Mouse (Mus musculus): ENCODE results near the gene Tln1. TPM values are rescaled to one million over a fixed set of nuclear protein-coding genes. Genes with fewer than 3 reads are reported as not detected.
"Not testable (repeated sequence)": the region's sequence is repeated elsewhere in the genome, so short reads cannot be mapped to it uniquely, and the experiment has no call there.

Tln1 gene
- polyA plus RNA-seq, 1 experiment from 2014 or later, result 51.1 TPM

DNA sequence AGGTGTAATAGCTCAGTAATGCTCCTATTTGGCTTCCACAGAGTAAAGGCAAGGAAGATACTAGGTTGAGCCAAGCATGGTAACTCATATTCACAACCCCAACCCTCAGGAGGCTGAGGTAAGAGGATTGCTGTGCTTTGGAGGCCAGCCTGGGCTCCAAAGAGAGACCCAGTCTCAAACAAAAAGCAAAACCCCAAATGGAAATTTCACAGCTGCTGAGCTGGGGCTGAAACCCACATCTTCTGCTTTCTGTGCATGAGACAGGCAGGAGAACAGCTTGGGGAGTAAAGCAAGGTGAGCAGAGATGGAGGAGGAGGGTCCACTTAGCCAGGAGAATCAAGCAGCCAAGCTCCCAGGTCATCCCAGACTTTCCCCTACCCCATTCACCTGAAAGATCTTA lies 8.6 kb downstream of the Tln1 start:
- DNase-seq (ENCODE audit: low spot score), result no peak
- H3K9me3 ChIP-seq (replicated peaks), result no peaks in the 10 kb centered on the region
- no peak overlapping the region for H3K4me3 ChIP-seq
- H3K36me3 ChIP-seq, result peaks cover 93% of the 10 kb centered on the region
- H3K27me3 ChIP-seq (ENCODE audit: low read depth, poor library complexity, severe bottlenecking), result no peaks in the 10 kb centered on the region
- H3K27ac ChIP-seq, result no peak overlapping the region
- H3K4me1 ChIP-seq, result peaks cover 18% of the 10 kb centered on the region

DNA sequence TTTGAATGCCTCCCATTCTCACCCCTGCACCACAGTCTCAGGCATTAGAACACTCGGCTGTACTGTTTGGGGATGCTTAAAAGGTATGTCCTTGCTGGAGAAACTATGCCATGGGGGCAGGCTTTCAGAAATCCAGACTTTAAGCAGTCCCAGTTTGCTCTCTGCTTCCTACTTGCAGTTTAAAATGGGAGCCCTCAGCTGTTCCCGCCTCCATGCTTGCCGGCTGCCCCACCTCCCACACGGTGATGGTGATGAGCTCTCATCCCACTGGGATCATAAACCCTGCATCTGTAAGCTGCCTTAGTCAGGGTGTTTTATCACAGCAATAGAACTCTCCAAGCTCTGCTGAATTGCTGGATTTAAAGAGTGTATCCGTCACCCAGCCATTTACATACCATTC lies 10.1 kb downstream of the Tln1 start:
- whole genome bisulfite sequencing, result 93% methylated on average over 5 of the region's 5 CpGs
- H3K27ac ChIP-seq, result no peak overlapping the region
- no peak overlapping the region for H3K4me3 ChIP-seq
- H3K27me3 ChIP-seq (ENCODE audit: low read depth, poor library complexity, severe bottlenecking), result no peaks in the 10 kb centered on the region
- peaks cover 100% of the 10 kb centered on the region for H3K36me3 ChIP-seq
- peaks cover 4% of the 10 kb centered on the region for H3K4me1 ChIP-seq
- H3K9me3 ChIP-seq (replicated peaks), result no peaks in the 10 kb centered on the region
- DNase-seq (ENCODE audit: low spot score), result no peak

DNA sequence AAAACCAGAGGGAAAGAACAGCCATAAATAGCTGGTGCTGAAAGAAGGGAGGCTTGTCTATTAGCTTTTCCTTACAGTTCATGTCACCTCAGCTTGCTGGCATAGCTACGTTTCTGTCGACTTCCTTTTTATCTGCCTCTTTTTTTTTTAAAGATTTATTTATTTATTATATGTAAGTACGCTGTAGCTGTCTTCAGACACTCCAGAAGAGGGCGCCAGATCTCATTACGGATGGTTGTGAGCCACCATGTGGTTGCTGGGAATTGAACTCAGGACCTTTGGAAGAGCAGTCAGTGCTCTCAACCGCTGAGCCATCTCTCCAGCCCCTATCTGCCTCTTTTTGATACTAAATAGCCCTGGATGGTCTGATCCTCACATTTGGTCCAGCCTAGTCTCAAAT lies 10.6 kb downstream of the Tln1 start:
- H3K27me3 ChIP-seq (ENCODE audit: low read depth, poor library complexity, severe bottlenecking); H3K27ac ChIP-seq; H3K9me3 ChIP-seq (replicated peaks); H3K4me3 ChIP-seq; DNase-seq (ENCODE audit: low spot score); H3K4me1 ChIP-seq: not testable (repeated sequence)
- WGBS, result 86% methylated on average over 6 of the region's 6 CpGs
- peaks cover 100% of the 10 kb centered on the region for H3K36me3 ChIP-seq

DNA sequence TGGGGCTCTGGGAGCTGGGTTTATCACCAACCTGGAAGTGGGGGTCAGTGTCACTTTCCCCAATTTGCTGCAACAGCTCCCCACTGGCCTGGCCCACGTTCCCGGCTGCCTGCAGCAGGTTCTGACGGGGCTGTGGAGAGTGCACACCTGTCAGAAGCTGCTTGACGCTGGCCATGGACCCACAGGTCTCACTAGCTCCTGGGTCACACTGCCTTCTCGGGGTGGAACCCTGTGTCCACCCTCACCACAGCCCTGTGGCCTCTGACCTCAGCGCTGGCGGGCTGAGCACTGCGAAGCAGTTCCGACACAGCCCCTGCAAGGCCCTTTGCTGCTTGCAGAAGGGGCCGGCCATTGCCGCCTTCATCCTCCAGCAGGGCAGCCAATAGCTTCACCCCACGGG lies 13.4 kb downstream of the Tln1 start:
- Histone ChIP-seq H3K4me1 (no peaks in the 10 kb centered on the region), H3K9me3 (replicated peaks) (no peaks in the 10 kb centered on the region), H3K36me3 (peaks cover 100% of the 10 kb centered on the region), H3K27me3 (ENCODE audit: low read depth, poor library complexity, severe bottlenecking) (no peaks in the 10 kb centered on the region), H3K4me3 (no peak overlapping the region), H3K27ac (no peak overlapping the region)
- 91% methylated on average over 12 of the region's 12 CpGs for whole genome bisulfite sequencing
- no peak for DNase-seq (ENCODE audit: low spot score)

DNA sequence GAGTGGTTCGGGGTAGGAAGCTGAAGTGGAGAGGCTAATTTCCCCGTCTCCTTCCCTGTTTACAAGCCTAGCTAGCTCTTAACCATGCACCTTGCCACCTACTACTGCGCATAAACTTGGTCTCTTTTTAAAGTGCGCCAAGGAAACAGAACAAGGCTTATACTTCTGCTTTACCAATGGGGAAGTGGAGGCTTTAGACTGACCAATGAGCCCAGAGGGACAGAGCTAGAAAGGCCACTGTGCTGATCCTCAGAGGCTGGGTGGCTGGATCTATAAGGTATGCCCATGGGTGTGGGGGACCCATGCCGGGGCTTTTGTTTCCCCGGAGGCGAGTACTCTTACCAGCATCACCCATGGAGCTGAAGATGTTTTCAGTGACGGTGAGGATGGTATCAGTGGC lies 15.3 kb downstream of the Tln1 start:
- WGBS, result 94% methylated on average over 8 of the region's 8 CpGs

DNA sequence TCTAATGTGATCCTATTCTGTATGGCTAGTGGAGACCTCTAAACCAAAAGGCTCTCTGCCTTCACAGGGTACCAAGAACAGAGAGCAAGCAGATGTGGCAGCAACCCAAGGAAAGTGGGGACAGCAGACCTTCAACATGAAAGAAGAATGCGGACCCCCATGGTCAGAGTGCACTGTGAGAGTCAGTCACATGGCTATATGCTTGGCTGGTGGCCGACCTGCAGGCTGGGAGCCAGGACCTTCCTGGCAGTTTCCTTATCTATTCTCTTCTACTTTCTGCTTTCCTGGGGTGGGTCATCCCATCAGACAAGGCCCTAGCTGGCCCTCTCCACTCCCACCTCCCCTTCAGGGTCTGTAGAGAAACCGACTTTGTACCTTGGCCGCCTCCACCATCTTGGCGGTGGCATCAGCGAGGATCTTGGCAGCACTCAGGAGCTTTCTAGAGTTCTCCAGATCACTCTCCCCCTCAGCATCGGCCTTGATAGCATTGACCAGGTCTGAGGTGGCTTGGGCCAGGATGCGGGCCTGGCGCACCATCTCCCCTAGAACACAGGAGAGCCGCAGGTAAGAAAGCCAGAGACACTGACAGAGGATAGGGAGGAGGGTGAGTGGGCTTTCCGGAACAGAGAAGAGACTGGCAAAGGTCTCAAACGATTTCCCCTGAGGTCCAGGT lies 16.0 kb downstream of the Tln1 start:
- Histone ChIP-seq H3K9me3 (replicated peaks) (no peaks in the 10 kb centered on the region), H3K27ac (no peak overlapping the region), H3K27me3 (ENCODE audit: low read depth, poor library complexity, severe bottlenecking) (no peaks in the 10 kb centered on the region), H3K4me3 (no peak overlapping the region), H3K36me3 (peaks cover 100% of the 10 kb centered on the region), H3K4me1 (no peaks in the 10 kb centered on the region)
- 94% methylated on average over 12 of the region's 12 CpGs for WGBS
- DNase-seq (ENCODE audit: low spot score), result no peak

More for the DNA sequence above, 15.3 kb downstream of the Tln1 start:
- no peaks in the 10 kb centered on the region for H3K4me1 ChIP-seq
- no peak for DNase-seq (ENCODE audit: low spot score)
- no peak overlapping the region for H3K4me3 ChIP-seq
- peaks cover 100% of the 10 kb centered on the region for H3K36me3 ChIP-seq
- H3K9me3 ChIP-seq (replicated peaks), result no peaks in the 10 kb centered on the region
- H3K27me3 ChIP-seq (ENCODE audit: low read depth, poor library complexity, severe bottlenecking), result no peaks in the 10 kb centered on the region
- H3K27ac ChIP-seq, result no peak overlapping the region

DNA sequence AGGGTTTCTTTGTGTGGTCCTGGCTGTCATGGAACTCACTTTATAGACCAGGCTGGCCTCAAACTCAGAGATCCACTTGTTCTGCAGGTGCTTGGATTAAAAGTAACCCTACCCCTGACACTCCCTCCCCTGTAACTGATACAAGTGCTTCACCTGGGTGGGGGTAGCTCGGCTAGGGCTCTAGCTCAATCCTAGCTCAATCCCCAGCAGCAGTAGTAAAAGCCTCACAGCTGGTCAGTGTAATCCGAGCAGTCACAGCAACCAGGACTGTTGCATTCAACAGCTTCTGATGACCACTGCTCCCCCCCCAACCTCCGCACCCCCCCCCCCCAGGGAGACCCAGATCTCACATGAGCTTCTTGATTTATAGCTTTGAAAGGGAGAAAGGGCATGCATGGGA lies 20.4 kb downstream of the Tln1 start:
- H3K27me3 ChIP-seq (ENCODE audit: low read depth, poor library complexity, severe bottlenecking), result no peaks in the 10 kb centered on the region
- no peaks in the 10 kb centered on the region for H3K9me3 ChIP-seq (replicated peaks)
- DNase-seq (ENCODE audit: low spot score), result no peak
- H3K4me3 ChIP-seq, result no peak overlapping the region
- peaks cover 99% of the 10 kb centered on the region for H3K36me3 ChIP-seq
- no peaks in the 10 kb centered on the region for H3K4me1 ChIP-seq
- no peak overlapping the region for H3K27ac ChIP-seq
- WGBS, result 69% methylated on average over 3 of the region's 3 CpGs

DNA sequence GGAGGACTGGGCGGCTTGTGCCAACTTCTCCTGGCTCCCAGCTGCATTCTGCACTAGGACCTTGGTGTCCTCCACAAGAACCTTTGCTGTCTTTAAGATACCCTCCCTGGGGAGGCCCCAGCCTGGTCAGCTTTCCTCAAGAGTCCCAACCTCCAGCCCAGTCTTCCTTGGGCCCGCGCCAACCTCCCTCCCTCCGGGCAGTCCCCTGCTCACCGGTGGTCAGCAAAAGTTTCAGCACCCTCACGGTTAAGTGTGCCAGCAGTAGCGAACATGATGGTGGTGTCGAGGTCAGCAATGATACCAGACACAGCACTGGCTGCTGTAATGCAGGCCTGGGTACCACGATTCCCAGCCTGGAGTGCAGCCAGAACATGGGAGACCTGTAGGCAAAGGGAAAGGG lies 26.5 kb downstream of the Tln1 start:
- no peak overlapping the region for H3K4me3 ChIP-seq
- H3K27ac ChIP-seq, result no peak overlapping the region
- WGBS, result 95% methylated on average over 9 of the region's 9 CpGs
- no peaks in the 10 kb centered on the region for H3K27me3 ChIP-seq (ENCODE audit: low read depth, poor library complexity, severe bottlenecking)
- no peaks in the 10 kb centered on the region for H3K4me1 ChIP-seq
- peaks cover 100% of the 10 kb centered on the region for H3K36me3 ChIP-seq
- no peak for DNase-seq (ENCODE audit: low spot score)
- no peaks in the 10 kb centered on the region for H3K9me3 ChIP-seq (replicated peaks)

DNA sequence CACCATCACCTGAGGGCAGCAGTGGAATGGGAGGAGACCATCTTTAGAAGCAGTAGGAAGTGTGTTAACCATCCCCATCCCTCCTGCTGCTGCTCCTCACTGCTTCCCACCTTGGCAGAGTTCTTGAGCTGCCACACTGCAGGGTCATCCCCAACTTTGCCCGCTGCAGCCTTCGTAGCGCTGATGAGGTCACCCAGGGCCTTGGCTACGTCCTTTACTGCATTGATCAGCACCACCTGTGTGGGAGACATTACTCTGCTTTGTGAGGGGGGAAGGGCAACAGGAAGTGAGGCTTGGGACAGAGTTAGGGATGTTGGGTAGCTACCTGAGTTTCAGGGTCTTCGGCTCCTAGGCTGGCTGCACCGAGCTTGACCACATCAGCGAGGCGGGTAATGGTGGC lies 26.9 kb downstream of the Tln1 start:
- Histone ChIP-seq H3K4me3 (no peak overlapping the region), H3K4me1 (no peaks in the 10 kb centered on the region), H3K9me3 (replicated peaks) (no peaks in the 10 kb centered on the region), H3K36me3 (peaks cover 98% of the 10 kb centered on the region), H3K27ac (no peak overlapping the region), H3K27me3 (ENCODE audit: low read depth, poor library complexity, severe bottlenecking) (no peaks in the 10 kb centered on the region)
- DNase-seq (ENCODE audit: low spot score), result no peak
- WGBS, result 91% methylated on average over 8 of the region's 8 CpGs

DNA sequence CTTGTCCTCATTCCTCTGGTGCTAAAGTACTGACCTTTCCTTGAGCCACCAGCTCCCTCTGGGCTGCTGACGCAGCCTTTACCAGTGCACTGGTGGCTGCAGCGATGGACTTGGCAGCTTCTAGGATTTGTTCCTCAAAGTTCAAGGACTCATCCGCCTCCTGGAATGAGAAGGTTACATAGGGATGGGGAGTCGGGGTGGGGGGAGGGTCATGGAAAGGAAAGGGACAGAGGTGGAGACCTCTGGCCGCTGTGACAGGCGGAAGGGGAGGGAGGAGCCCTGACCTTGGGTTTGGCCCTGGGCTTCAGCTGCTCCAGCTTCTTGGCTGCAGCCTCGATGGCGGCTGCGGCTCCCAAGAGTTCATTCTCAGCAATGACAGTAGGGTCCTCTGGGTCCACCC lies 29.2 kb downstream of the Tln1 start:
- WGBS, result 84% methylated on average over 9 of the region's 9 CpGs
- Histone ChIP-seq H3K4me1 (no peaks in the 10 kb centered on the region), H3K4me3 (no peak overlapping the region), H3K36me3 (peaks cover 75% of the 10 kb centered on the region), H3K9me3 (replicated peaks) (no peaks in the 10 kb centered on the region), H3K27ac (no peak overlapping the region), H3K27me3 (ENCODE audit: low read depth, poor library complexity, severe bottlenecking) (no peaks in the 10 kb centered on the region)
- DNase-seq (ENCODE audit: low spot score), result no peak

DNA sequence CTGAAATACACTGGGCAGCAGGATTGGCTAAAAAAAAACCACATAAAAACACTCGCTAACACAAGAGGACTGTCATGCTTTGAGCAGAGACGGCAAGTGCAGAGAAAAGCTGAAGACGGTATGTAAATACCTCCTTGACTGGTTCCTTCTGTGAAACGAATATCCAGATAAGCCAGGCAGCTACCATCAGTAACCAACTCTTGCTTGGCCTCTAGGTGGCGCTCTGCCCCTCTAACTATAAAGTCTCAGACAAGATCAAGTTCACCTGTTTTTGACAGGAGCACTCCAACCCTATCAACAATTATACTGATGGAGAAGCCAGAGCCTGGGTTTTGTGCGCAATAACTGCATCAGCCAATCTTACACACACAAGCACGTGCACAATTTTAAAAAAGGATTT lies 31.9 kb downstream of the Tln1 start:
- DNase-seq (ENCODE audit: low spot score), result peak; percentile 73
- 32% methylated on average over 7 of the region's 7 CpGs for WGBS
- H3K4me3 ChIP-seq, result no peak overlapping the region
- peaks cover 13% of the 10 kb centered on the region for H3K27me3 ChIP-seq (ENCODE audit: low read depth, poor library complexity, severe bottlenecking)
- H3K9me3 ChIP-seq (replicated peaks), result no peaks in the 10 kb centered on the region
- no peak overlapping the region for H3K27ac ChIP-seq
- H3K36me3 ChIP-seq, result peaks cover 48% of the 10 kb centered on the region
- no peaks in the 10 kb centered on the region for H3K4me1 ChIP-seq

DNA sequence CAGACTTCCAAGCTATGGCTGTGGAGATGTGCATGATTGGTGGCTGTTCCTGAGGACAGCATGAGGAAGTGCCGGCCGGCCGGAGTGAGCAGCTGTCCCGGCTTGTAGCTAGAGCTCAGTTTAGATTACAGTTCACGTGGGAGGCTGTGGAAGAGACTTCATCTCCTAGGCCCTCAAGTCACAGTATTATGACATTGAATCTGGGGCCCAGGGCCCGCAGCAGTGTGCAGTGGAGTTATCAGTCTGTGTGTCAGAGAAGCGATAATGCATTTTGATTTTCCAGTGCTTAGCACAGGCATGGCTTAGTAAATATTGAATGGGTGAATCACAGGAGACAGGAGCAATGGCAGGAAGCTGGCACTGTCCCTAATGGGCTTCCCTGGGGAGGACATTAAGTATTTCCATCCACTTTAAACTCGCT lies 32.4 kb downstream of the Tln1 start:
- Histone ChIP-seq H3K9me3 (replicated peaks) (no peaks in the 10 kb centered on the region), H3K4me1 (no peaks in the 10 kb centered on the region), H3K4me3 (no peak overlapping the region), H3K27me3 (ENCODE audit: low read depth, poor library complexity, severe bottlenecking) (peaks cover 18% of the 10 kb centered on the region), H3K36me3 (peaks cover 43% of the 10 kb centered on the region), H3K27ac (no peak overlapping the region)
- no peak for DNase-seq (ENCODE audit: low spot score)
- WGBS, result 82% methylated on average over 8 of the region's 8 CpGs

DNA sequence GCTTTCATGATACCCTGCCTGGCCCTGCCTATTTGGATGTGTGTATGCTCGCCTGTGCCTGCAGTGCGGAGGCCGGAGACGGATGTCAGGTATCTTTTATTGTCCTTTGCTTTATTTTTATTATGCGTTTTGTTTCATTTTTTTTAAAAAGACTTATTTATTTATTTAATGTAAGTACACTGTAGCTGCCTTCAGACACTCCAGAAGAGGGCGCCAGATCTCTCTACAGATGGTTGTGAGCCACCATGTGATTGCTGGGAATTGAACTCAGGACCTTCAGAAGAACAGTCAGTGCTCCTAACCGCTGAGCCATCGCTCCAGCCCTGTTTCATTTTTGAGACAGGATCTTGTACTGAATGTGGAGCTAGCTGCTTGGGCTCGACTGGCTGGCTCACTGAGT lies 34.0 kb downstream of the Tln1 start:
- Histone ChIP-seq H3K27me3 (ENCODE audit: low read depth, poor library complexity, severe bottlenecking) (peaks cover 34% of the 10 kb centered on the region), H3K4me3 (no peak overlapping the region), H3K27ac (no peak overlapping the region), H3K9me3 (replicated peaks) (no peaks in the 10 kb centered on the region), H3K4me1 (peaks cover 12% of the 10 kb centered on the region), H3K36me3 (peaks cover 27% of the 10 kb centered on the region)
- WGBS, result 76% methylated on average over 9 of the region's 9 CpGs
- no peak for DNase-seq (ENCODE audit: low spot score)

DNA sequence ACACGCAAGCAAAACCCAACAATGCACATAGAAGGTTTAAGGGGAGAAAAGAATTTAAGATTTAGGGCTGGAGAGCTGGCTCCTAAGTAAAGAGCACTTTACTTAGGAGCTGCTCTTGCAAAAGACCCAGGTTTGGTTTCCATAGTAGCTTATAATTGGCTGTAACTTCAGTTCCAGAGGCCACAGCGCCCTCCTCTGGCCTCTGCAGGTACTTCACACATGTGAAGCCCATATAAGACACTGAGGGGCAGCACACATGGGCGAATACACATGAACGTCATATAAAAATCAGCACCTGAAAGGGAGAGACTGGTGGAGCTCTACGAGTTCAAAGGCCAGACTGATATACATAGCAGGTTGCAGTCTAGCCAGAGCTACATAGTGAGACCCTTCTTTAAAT lies 34.6 kb downstream of the Tln1 start:
- no peaks in the 10 kb centered on the region for H3K9me3 ChIP-seq (replicated peaks)
- H3K27ac ChIP-seq, result no peak overlapping the region
- peaks cover 21% of the 10 kb centered on the region for H3K36me3 ChIP-seq
- DNase-seq (ENCODE audit: low spot score), result no peak
- peaks cover 40% of the 10 kb centered on the region for H3K27me3 ChIP-seq (ENCODE audit: low read depth, poor library complexity, severe bottlenecking)
- H3K4me3 ChIP-seq, result no peak overlapping the region
- peaks cover 18% of the 10 kb centered on the region for H3K4me1 ChIP-seq
- WGBS, result 66% methylated on average over 5 of the region's 5 CpGs
